Mouse (Mus musculus) MEL (cell line): ENCODE measurements around the gene Cenpb.

Experiments
- BHLHE40 ChIP-seq: IDR thresholded peaks from 2 replicates; pipeline ENCODE4 v1.6.1; 2012; ENCODE audit warnings: low read depth, mild to moderate bottlenecking, inconsistent platforms, low read length, improper control_type of control experiment, borderline replicate concordance
- CHD2 ChIP-seq: IDR thresholded peaks from 2 replicates; pipeline ENCODE4 v1.6.1; 2011; ENCODE audit warnings: low read length, improper control_type of control experiment
- CTCF ChIP-seq, 3 experiments: IDR thresholded peaks in 2 of 3; conservative IDR thresholded peaks in 1 of 3; 2 replicates each; pipeline ENCODE4 v1.5.1; 2011 to 2012; ENCODE audit warnings: low read length in 3 of 3, low read depth in 2 of 3, mild to moderate bottlenecking in 2 of 3, improper control_type of control experiment in 1 of 3, inconsistent platforms in 1 of 3, mixed read lengths in 1 of 3, moderate library complexity in 1 of 3; ENCODE audit not compliant: control insufficient read depth in 1 of 3, insufficient read depth in 1 of 3, poor library complexity in 1 of 3, severe bottlenecking in 1 of 3
- ELF1 ChIP-seq: IDR thresholded peaks from 2 replicates; pipeline ENCODE4 v1.6.1; 2014; ENCODE audit warnings: low read depth, mild to moderate bottlenecking, inconsistent platforms, low read length, improper control_type of control experiment, moderate library complexity
- EP300 ChIP-seq, 2 experiments: IDR thresholded peaks; 2 replicates each; pipeline ENCODE4 v1.6.1; 2011; ENCODE audit warnings: improper control_type of control experiment in 2 of 2, low read length in 2 of 2, low read depth in 1 of 2, mild to moderate bottlenecking in 1 of 2
- ETS1 ChIP-seq: IDR thresholded peaks from 2 replicates; pipeline ENCODE4 v1.6.1; 2012; ENCODE audit warnings: low read depth, mild to moderate bottlenecking, inconsistent platforms, low read length, improper control_type of control experiment, moderate library complexity
- GATA1 ChIP-seq: IDR thresholded peaks from 2 replicates; pipeline ENCODE4 v1.6.1; 2011; ENCODE audit warnings: low read depth, low read length, improper control_type of control experiment
- JUND ChIP-seq: IDR thresholded peaks from 2 replicates; pipeline ENCODE4 v1.6.1; 2011; ENCODE audit warnings: low read depth, mild to moderate bottlenecking, improper control_type of control experiment, low read length
- POLR2A ChIP-seq, 2 experiments: IDR thresholded peaks; 2 replicates each; pipeline ENCODE4 v1.6.1; 2011 to 2012; ENCODE audit warnings: low read length in 2 of 2, mild to moderate bottlenecking in 2 of 2, control low read depth in 1 of 2, improper control_type of control experiment in 1 of 2, low read depth in 1 of 2, moderate library complexity in 1 of 2; ENCODE audit not compliant: control insufficient read depth in 1 of 2, insufficient read depth in 1 of 2, poor library complexity in 1 of 2
- SMC3 ChIP-seq: IDR thresholded peaks from 2 replicates; pipeline ENCODE4 v1.6.1; 2011; ENCODE audit warnings: low read depth, low read length, improper control_type of control experiment
- TAL1 ChIP-seq: IDR thresholded peaks from 2 replicates; pipeline ENCODE4 v1.6.1; 2012; ENCODE audit warnings: mild to moderate bottlenecking, inconsistent platforms, low read length, moderate library complexity, mixed read lengths
- TCF12 ChIP-seq: IDR thresholded peaks from 2 replicates; pipeline ENCODE4 v1.6.1; 2014; ENCODE audit warnings: low read depth, mild to moderate bottlenecking, inconsistent platforms, low read length, improper control_type of control experiment, moderate library complexity
- UBTF ChIP-seq: IDR thresholded peaks from 2 replicates; pipeline ENCODE4 v1.6.1; 2012; ENCODE audit warnings: low read depth, mild to moderate bottlenecking, inconsistent platforms, low read length, improper control_type of control experiment, moderate library complexity, borderline replicate concordance; ENCODE audit not compliant: insufficient read depth

DNA sequence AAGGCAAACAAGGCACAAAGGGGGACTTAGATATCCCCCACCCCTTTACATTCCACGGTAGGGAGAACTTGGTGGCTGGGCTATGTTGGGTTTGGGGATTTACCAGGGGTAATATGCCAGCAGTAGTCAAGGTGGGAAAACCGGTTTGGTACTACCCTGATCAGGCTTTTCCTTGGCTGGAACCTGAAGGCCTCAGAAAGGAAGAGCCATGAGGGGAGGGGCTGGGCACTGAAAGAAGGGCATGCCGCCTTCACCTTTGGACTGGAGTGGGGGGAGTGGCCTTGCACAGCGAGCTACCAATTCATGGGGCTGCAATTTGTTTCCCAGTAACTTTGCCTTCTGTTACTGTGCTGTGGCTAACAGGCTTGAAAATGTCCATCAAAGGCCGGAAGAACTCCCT is 3.4 kb downstream of the Cenpb start:
- TF ChIP-seq TAL1 = no peak
- no peak for TF ChIP-seq CTCF (IDR thresholded peaks at IDR 0.05 in 2 of 3, conservative IDR thresholded peaks at IDR 0.05 in 1 of 3; ENCODE audit: control insufficient read depth in 1 of 3, insufficient read depth in 1 of 3, low read depth in 2 of 3, low read length in 3 of 3, poor library complexity in 1 of 3, severe bottlenecking in 1 of 3)
- TF ChIP-seq BHLHE40 = no peak
- TF ChIP-seq UBTF = no peak
- TF ChIP-seq POLR2A (IDR thresholded peaks at IDR 0.05; ENCODE audit: control insufficient read depth in 1 of 2, insufficient read depth in 1 of 2, low read depth in 1 of 2, low read length in 2 of 2, poor library complexity in 1 of 2) = no peak
- TF ChIP-seq ELF1 = no peak
- no peak for TF ChIP-seq EP300 (IDR thresholded peaks at IDR 0.05; ENCODE audit: low read depth in 1 of 2, low read length in 2 of 2)
- TF ChIP-seq JUND = no peak
- no peak for TF ChIP-seq SMC3
- TF ChIP-seq CHD2 = no peak
- no peak for TF ChIP-seq GATA1
- no peak for TF ChIP-seq TCF12
- no peak for TF ChIP-seq ETS1
